Mouse (Mus musculus): Measurements from ENCODE around the gene Ddx25.

Gene Ddx25

GRCm38 (mm10) chr9:35493733-35494092 is 64.6 kb downstream of the Ddx25 start:
- DNase-seq (ENCODE audit: low spot score in 2 of 2): no peak

DNA sequence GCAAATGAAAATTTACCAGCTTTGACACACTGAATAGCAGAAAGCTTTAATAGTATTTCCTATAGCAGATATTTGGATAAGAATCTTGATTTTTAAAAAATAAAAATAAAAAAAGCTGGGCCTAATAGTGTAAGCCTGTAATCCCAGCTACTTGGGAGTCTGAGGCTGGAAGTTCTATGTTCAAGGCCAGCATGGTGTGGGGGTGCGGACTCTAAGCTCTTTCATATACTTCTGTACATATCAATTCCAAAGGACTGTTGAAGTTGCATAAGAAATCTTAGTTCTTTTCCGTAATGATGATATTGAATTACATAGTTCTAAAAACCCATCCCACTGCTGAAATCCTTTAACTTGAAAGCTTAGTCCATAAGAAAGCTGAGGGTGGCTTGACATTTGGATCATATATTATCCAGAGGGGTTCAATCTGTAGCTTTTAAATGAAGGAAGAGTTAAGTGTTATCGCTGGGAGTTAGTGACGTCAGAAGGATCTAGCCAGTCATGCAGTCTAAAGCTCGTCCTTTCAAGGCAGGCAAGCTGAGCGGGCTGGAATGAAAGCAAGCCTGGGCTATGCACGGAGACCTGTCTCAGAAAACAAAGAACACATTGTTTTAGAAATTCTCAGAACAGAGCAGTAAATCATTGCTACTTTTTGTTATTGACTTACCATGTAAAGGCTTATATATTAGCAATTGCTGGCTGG is 65.1 kb downstream of the Ddx25 start:
- DNase-seq (ENCODE audit: low spot score in 2 of 2): no peak

DNA sequence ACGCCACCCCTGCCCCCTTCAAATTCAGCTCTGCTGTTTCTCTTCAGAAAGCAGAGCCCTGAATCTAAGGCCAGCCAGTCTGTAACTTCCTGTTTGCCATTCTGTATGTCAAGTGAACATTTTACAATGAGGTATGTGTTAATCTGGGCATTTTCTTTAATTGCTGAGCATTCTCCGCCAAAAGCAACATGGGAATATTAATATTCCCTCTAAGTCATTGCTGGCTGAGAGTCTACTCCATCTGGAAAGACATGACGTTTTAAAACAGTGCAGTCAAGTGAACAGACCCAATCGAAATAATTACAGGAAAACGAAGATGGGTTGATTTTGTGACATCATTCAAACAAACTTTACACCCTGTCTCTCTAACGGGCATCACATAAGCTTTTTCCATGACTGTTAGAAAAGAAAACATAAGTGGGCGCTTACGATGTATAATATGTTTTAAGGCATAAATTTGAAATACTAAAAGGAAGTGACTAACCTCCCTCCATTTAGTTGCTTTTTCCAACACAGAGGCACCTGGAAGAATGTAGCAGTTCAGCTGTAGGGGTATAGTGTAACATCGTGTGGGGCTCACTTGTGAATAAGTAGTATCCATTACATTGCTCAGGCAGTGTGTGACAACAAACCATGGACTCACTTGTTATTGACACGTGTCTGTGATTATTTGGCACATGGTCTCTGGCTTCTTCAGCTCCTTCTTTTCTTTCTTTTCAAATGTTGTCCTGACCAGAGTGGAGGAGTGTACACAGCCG is 67.0 kb downstream of the Ddx25 start:
- no peak for DNase-seq (ENCODE audit: low spot score in 2 of 2)

GRCm38 (mm10) chr9:35488496-35488895 is 69.8 kb downstream of the Ddx25 start:
- DNase-seq (ENCODE audit: low spot score in 2 of 2): no peak
